Mouse (Mus musculus) kidney, adult 11 months (tissue): Measurements from ENCODE around the gene Btbd3.

Experiments used
- DNase-seq: peaks from one replicate; pipeline ENCODE4 v3.0.0; 2022

Btbd3 gene

GRCm38 (mm10) chr2:138256411-138256810, at the start of gene Btbd3:
Gene Btbd3, plus strand, starts transcription at chr2:138256565.
- DNase-seq = peak; percentile 94

- DNase-seq = peak; percentile 27
These were observed 40.8 kb upstream of the Btbd3 start for GRCm38 (mm10) chr2:138215561-138215960.

- no peak for DNase-seq
These were observed 36.1 kb upstream of the Btbd3 start for GRCm38 (mm10) chr2:138220269-138220668.

- DNase-seq = no peak
These were observed 24.1 kb upstream of the Btbd3 start for GRCm38 (mm10) chr2:138232247-138232646.

GRCm38 (mm10) chr2:138236149-138236548, 20.2 kb upstream of the Btbd3 start:
- DNase-seq = no peak

GRCm38 (mm10) chr2:138242452-138242851, 13.9 kb upstream of the Btbd3 start:
- no peak for DNase-seq

- no peak for DNase-seq
These were observed 10.6 kb upstream of the Btbd3 start for GRCm38 (mm10) chr2:138245631-138246289.

GRCm38 (mm10) chr2:138247986-138248385, 8.4 kb upstream of the Btbd3 start:
- no peak for DNase-seq

GRCm38 (mm10) chr2:138256851-138257471, 596 bp downstream of the Btbd3 start:
- no peak for DNase-seq

GRCm38 (mm10) chr2:138257692-138258315, 1.4 kb downstream of the Btbd3 start:
- DNase-seq = peak; percentile 46

GRCm38 (mm10) chr2:138261140-138261539, 4.8 kb downstream of the Btbd3 start:
- DNase-seq = no peak

GRCm38 (mm10) chr2:138262885-138263284, 6.5 kb downstream of the Btbd3 start:
- DNase-seq = no peak

GRCm38 (mm10) chr2:138265356-138266005, 9.1 kb downstream of the Btbd3 start:
- DNase-seq = no peak

GRCm38 (mm10) chr2:138266679-138267078, 10.3 kb downstream of the Btbd3 start:
- DNase-seq = no peak

- DNase-seq = no peak
These were observed 11.6 kb downstream of the Btbd3 start for GRCm38 (mm10) chr2:138267852-138268513.

- no peak for DNase-seq
These were observed 13.0 kb downstream of the Btbd3 start for GRCm38 (mm10) chr2:138269330-138269729.

GRCm38 (mm10) chr2:138273404-138274073, 17.2 kb downstream of the Btbd3 start:
- no peak for DNase-seq

- no peak for DNase-seq
These were observed 17.7 kb downstream of the Btbd3 start for GRCm38 (mm10) chr2:138274086-138274485.

- DNase-seq = peak; percentile 72
These were observed 21.7 kb downstream of the Btbd3 start for GRCm38 (mm10) chr2:138277842-138278691.

GRCm38 (mm10) chr2:138278853-138279640, 22.7 kb downstream of the Btbd3 start:
- no peak for DNase-seq

- no peak for DNase-seq
These were observed 23.3 kb downstream of the Btbd3 start for GRCm38 (mm10) chr2:138279641-138280040.
